Mouse (Mus musculus): Measurements from ENCODE around the gene Dmrt1. TPM values are rescaled to one million over a fixed set of nuclear protein-coding genes. Genes with fewer than 3 reads are reported as not detected.

Dmrt1 gene
- polyA plus RNA-seq, 1 experiment = not detected

- Histone ChIP-seq H3K4me3 (ENCODE audit: insufficient read depth, low read length) (no peak overlapping the region), H3K4me1 (ENCODE audit: control insufficient read depth, insufficient read depth, low read length) (no peaks in the 10 kb centered on the region), H3K27ac (ENCODE audit: insufficient read depth, low read depth, low read length) (no peak overlapping the region)
- TF ChIP-seq CTCF (IDR thresholded peaks at IDR 0.05; ENCODE audit: low read depth, low read length) (no peak), POLR2A (IDR thresholded peaks at IDR 0.05; ENCODE audit: borderline replicate concordance, low read depth, low read length) (no peak)
Measured at GRCm38 (mm10) chr19:25613476-25614300, 108.3 kb downstream of the Dmrt1 start.

- Histone ChIP-seq H3K27ac (ENCODE audit: insufficient read depth, low read depth, low read length) (no peak overlapping the region), H3K4me1 (ENCODE audit: control insufficient read depth, insufficient read depth, low read length) (no peaks in the 10 kb centered on the region), H3K4me3 (ENCODE audit: insufficient read depth, low read length) (no peak overlapping the region)
- TF ChIP-seq POLR2A (IDR thresholded peaks at IDR 0.05; ENCODE audit: borderline replicate concordance, low read depth, low read length) (no peak), CTCF (IDR thresholded peaks at IDR 0.05; ENCODE audit: low read depth, low read length) (no peak)
Measured at GRCm38 (mm10) chr19:25615889-25616288, 110.5 kb downstream of the Dmrt1 start.

- TF ChIP-seq POLR2A (IDR thresholded peaks at IDR 0.05; ENCODE audit: borderline replicate concordance, low read depth, low read length) (no peak), CTCF (IDR thresholded peaks at IDR 0.05; ENCODE audit: low read depth, low read length) (peak; percentile 65)
- H3K4me3 ChIP-seq (ENCODE audit: insufficient read depth, low read length) = no peak overlapping the region
- no peak overlapping the region for H3K27ac ChIP-seq (ENCODE audit: insufficient read depth, low read depth, low read length)
- no peaks in the 10 kb centered on the region for H3K4me1 ChIP-seq (ENCODE audit: control insufficient read depth, insufficient read depth, low read length)
Measured at GRCm38 (mm10) chr19:25622291-25623251, 117.2 kb downstream of the Dmrt1 start.

DNA sequence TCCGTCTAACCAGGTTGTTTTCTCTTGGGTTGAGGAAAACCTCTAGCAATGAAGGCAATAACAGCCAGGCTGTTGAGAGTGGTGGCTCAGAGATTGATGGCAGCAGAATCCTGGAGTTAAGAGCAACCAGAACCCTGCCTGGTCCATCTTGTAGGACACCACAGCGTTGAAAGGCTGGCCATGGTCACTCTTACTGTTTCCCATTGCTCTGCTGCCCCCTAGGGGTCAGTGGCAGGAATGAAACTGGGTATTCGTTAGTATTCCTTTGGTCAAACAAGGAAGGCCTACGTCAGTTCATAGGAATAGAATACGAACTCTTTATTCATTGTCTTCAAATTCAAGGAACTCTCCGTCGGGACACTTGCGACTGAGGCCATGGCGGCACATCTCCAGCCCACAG is 123.1 kb downstream of the Dmrt1 start:
- H3K27ac ChIP-seq (ENCODE audit: insufficient read depth, low read depth, low read length) = no peak overlapping the region
- no peak overlapping the region for H3K4me3 ChIP-seq (ENCODE audit: insufficient read depth, low read length)
- no peak for TF ChIP-seq POLR2A (IDR thresholded peaks at IDR 0.05; ENCODE audit: borderline replicate concordance, low read depth, low read length)
- peak; percentile 68 for TF ChIP-seq CTCF (IDR thresholded peaks at IDR 0.05; ENCODE audit: low read depth, low read length)
- no peaks in the 10 kb centered on the region for H3K4me1 ChIP-seq (ENCODE audit: control insufficient read depth, insufficient read depth, low read length)

DNA sequence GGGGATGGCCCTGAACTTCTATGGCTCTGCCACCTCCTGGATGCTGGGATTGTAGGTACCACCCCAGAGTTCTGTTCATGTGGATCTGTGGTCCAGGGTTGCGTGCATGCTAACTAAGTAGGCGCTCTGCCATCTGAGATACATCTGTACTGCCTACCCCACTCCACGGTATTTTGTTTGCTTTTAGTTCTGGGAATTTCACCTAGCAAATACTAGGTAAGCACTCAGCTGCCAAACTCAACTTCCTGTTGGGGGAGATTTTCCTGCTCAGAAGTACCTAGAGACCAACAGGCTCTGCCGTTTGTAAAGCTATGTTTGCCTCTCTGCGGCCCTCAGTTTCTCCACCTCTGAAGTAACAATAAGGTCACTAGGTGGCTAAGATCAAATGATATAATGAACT is 129.7 kb downstream of the Dmrt1 start:
- no peaks in the 10 kb centered on the region for H3K4me1 ChIP-seq (ENCODE audit: control insufficient read depth, insufficient read depth, low read length)
- no peak overlapping the region for H3K4me3 ChIP-seq (ENCODE audit: insufficient read depth, low read length)
- no peak for TF ChIP-seq POLR2A (IDR thresholded peaks at IDR 0.05; ENCODE audit: borderline replicate concordance, low read depth, low read length)
- no peak for TF ChIP-seq CTCF (IDR thresholded peaks at IDR 0.05; ENCODE audit: low read depth, low read length)
- H3K27ac ChIP-seq (ENCODE audit: insufficient read depth, low read depth, low read length) = no peak overlapping the region

- TF ChIP-seq CTCF (IDR thresholded peaks at IDR 0.05; ENCODE audit: low read depth, low read length) = peak; percentile 82
- no peak for TF ChIP-seq POLR2A (IDR thresholded peaks at IDR 0.05; ENCODE audit: borderline replicate concordance, low read depth, low read length)
- Histone ChIP-seq H3K4me1 (ENCODE audit: control insufficient read depth, insufficient read depth, low read length) (no peaks in the 10 kb centered on the region), H3K27ac (ENCODE audit: insufficient read depth, low read depth, low read length) (no peak overlapping the region), H3K4me3 (ENCODE audit: insufficient read depth, low read length) (no peak overlapping the region)
Measured at GRCm38 (mm10) chr19:25635622-25636244, 130.3 kb downstream of the Dmrt1 start.

DNA sequence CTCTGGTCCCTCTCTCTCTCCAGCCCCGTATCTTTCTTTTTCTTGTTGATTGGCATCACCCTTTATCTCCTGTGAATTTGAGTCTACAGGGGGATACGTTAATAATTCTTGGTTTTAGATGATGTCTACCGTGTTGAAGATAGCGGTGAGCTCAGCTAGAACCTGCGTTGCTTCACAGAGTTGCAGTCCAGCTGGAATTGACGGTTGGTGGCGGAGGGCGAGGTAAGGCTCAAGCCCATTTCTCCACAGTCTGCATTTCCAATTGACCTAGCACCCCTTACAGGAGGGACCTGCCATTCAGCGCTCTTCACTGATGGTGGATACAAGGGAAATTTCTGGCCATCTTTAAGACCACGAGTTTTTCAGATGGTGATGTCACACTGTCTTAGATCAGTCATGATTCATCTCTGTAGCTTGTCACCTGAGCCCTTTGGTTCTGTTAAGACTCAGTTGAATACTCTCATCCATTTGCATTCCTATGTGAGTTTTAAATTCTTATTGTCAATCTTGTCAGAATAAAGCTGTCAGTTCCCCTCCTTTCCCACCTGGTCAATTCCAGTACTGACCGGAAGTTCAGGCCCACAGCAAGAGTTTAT is 133.4 kb downstream of the Dmrt1 start:
- no peak for TF ChIP-seq POLR2A (IDR thresholded peaks at IDR 0.05; ENCODE audit: borderline replicate concordance, low read depth, low read length)
- TF ChIP-seq CTCF (IDR thresholded peaks at IDR 0.05; ENCODE audit: low read depth, low read length) = no peak
- Histone ChIP-seq H3K4me3 (ENCODE audit: insufficient read depth, low read length) (no peak overlapping the region), H3K27ac (ENCODE audit: insufficient read depth, low read depth, low read length) (no peak overlapping the region), H3K4me1 (ENCODE audit: control insufficient read depth, insufficient read depth, low read length) (no peaks in the 10 kb centered on the region)

DNA sequence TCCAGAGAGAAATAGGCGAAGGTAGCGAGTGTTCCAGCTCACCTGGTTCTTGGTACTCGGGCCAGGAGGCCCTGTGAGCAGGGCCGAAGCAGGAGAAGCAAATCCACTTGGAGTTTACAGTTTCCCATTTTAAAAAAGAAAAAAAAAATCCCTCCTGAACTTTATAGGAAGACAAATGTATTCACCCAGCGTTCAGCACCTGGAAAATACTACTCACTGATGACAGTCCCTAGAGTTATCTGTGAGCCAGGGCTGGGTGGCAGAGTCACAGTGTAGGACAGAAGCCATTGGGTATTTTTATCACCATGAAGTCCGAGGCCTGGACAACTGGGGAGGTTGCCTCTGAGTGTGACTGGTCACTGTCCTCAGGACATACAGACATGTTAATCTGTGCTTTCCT is 136.4 kb downstream of the Dmrt1 start:
- Histone ChIP-seq H3K27ac (ENCODE audit: insufficient read depth, low read depth, low read length) (no peak overlapping the region), H3K4me3 (ENCODE audit: insufficient read depth, low read length) (no peak overlapping the region), H3K4me1 (ENCODE audit: control insufficient read depth, insufficient read depth, low read length) (no peaks in the 10 kb centered on the region)
- TF ChIP-seq POLR2A (IDR thresholded peaks at IDR 0.05; ENCODE audit: borderline replicate concordance, low read depth, low read length) (no peak), CTCF (IDR thresholded peaks at IDR 0.05; ENCODE audit: low read depth, low read length) (no peak)

DNA sequence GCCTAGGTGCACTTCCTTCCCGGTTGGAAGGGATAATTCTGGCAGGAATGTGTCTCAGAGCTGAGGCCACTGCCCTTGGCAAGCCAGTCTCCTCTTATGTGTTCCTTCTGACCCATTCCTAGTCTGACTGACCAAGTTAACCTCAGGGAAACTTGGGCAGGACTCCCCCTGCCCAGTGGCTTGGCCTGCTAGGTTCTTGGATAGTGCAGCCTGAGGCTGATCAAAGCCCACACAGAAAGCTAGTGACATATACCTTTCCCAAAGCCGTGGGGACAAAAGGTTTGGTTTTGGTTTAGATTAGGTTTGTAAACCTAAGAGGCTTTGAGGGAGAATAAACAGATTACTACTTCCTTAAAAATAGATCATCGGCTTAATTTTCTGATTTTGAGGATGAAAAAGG is 141.7 kb downstream of the Dmrt1 start:
- no peaks in the 10 kb centered on the region for H3K4me1 ChIP-seq (ENCODE audit: control insufficient read depth, insufficient read depth, low read length)
- H3K27ac ChIP-seq (ENCODE audit: insufficient read depth, low read depth, low read length) = no peak overlapping the region
- no peak overlapping the region for H3K4me3 ChIP-seq (ENCODE audit: insufficient read depth, low read length)
- TF ChIP-seq POLR2A (IDR thresholded peaks at IDR 0.05; ENCODE audit: borderline replicate concordance, low read depth, low read length) = no peak
- TF ChIP-seq CTCF (IDR thresholded peaks at IDR 0.05; ENCODE audit: low read depth, low read length) = no peak
